Mouse (Mus musculus) effector memory CD4-positive, alpha-beta T cell, adult 5 months (primary cell): ENCODE measurements around the gene Meig1. TPM values are rescaled to one million over a fixed set of nuclear protein-coding genes. Genes with fewer than 3 reads are reported as not detected.

Experiments used
- polyA plus RNA-seq: library from polyadenylated mRNA; unstranded; fragments of 100-300 nt; shearing (Covaris generic); gene quantifications from one replicate; pipeline ENCODE4 v1.2.1, GENCODE M21; 2017

Meig1 gene
- not detected for polyA plus RNA-seq

DNA sequence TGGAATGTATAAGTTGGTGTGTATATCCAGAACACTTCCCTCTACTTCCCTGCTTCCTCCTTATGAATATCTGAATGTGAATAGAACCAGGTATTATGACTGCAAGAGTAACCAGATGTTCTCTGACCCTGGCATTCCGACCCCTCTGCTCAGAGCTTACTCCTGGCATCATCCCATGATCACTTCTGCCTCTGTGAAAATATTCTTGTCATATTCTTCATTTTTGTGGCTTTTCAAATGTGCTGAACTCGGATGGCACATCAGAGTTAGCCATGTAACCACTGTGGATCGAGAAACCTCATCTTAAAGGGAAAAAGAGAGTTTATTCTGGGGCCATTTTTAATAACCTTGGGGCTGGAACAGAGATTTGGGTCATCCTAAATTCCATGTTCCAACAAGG is at the start of gene Meig1:
Gene Meig1, minus strand, starts transcription at position 101 of the 400 bp plus-strand sequence.

DNA sequence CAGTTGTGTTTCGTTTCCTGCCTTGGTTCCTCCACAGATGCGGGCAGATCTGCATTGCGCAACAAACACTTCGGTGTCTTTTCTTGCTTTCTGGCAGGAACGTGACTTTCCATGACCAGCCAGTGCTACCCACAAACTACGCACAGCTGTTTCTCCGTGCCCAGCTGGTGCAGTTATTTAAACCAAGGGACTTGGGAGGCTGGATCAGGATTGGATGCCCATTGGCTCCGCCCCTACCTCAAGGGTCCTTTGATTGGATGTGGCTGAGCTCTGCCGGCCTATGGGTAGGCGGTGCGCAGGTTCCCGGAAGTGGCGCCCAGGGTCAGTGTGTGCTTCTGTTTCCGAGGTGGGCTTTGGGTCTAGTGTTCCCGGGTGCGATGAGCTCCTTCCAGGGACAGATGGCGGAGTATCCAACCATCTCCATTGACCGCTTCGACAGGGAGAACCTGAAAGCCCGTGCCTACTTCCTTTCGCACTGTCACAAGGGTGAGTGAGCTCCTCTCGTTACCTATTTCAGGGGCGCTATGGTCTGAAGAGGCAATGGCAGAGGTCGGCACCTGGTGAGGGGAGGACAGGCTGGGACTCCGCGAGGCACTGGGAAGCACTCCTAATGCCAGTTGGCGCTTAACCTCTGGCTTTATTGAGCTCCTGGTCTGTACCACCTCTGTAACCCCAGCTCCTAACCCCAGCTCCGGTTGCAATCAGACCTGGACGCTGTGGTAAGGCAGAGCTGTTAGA is 1.6 kb upstream of the Meig1 start, which contains the start of gene Dclre1c:
Gene Dclre1c, plus strand, starts transcription at position 291 of the 738 bp plus-strand sequence.

GRCm38 (mm10) chr2:3397110-3397509 is 25.3 kb downstream of the Meig1 start, which contains the start of gene Olah:
Olah (minus strand) TSS chr2:3397210.

Other genes with a start within 250 kb of the Meig1 start
- gene Nmt2, start 138.4 kb downstream of the Meig1 start, polyA plus RNA-seq = 24.5 TPM
- 14.2 TPM for gene Rpp38, start 90.0 kb downstream of the Meig1 start, polyA plus RNA-seq
- gene Acbd7, start 86.5 kb downstream of the Meig1 start, polyA plus RNA-seq = not detected
- not detected for gene Olah, start 25.4 kb downstream of the Meig1 start, polyA plus RNA-seq
- 21.8 TPM for gene Dclre1c, start 1.5 kb upstream of the Meig1 start, polyA plus RNA-seq
- 5.5 TPM for gene Suv39h2, start 52.4 kb upstream of the Meig1 start, polyA plus RNA-seq
- gene Gm45902, start 90.1 kb upstream of the Meig1 start, polyA plus RNA-seq = 4.5 TPM
- 65.1 TPM for gene Hspa14, start 90.2 kb upstream of the Meig1 start, polyA plus RNA-seq
- 0.97 TPM for gene Cdnf, start 90.4 kb upstream of the Meig1 start, polyA plus RNA-seq
- 648 TPM for gene Fam107b, start 147.8 kb upstream of the Meig1 start, polyA plus RNA-seq